Mouse (Mus musculus): ENCODE data around the gene Barhl2.

- no peak for TF ChIP-seq GATA1 (IDR thresholded peaks at IDR 0.05; ENCODE audit: borderline replicate concordance, low read length)
- no peak for TF ChIP-seq FLI1 (IDR thresholded peaks at IDR 0.05; ENCODE audit: low read length)
Observed at GRCm38 (mm10) chr5:106449720-106450425, 8.1 kb downstream of the Barhl2 start.
